Mouse (Mus musculus): ENCODE results near the gene Havcr1.
"Not testable (repeated sequence)": the region's sequence is repeated elsewhere in the genome, so short reads cannot be mapped to it uniquely, and the experiment has no call there.

The Havcr1 gene

GRCm38 (mm10) chr11:46735076-46735475 lies at the start of gene Havcr1:
Havcr1 (plus strand) TSS chr11:46735080.
- not testable (repeated sequence) for DNase-seq (ENCODE audit: low spot score in 2 of 2)

- DNase-seq (ENCODE audit: low spot score in 2 of 2), result no peak
These were observed 44.7 kb upstream of the Havcr1 start for GRCm38 (mm10) chr11:46690136-46690535.

- not testable (repeated sequence) for DNase-seq (ENCODE audit: low spot score in 2 of 2)
These were observed 39.0 kb upstream of the Havcr1 start for GRCm38 (mm10) chr11:46695849-46696248.

GRCm38 (mm10) chr11:46697433-46698277 lies 37.2 kb upstream of the Havcr1 start:
- no peak for DNase-seq (ENCODE audit: low spot score in 2 of 2)

- no peak for DNase-seq (ENCODE audit: low spot score in 2 of 2)
These were observed 36.6 kb upstream of the Havcr1 start for GRCm38 (mm10) chr11:46698278-46698655.

- DNase-seq (ENCODE audit: low spot score in 2 of 2), result no peak
These were observed 36.0 kb upstream of the Havcr1 start for GRCm38 (mm10) chr11:46698830-46699229.

GRCm38 (mm10) chr11:46706664-46707356 lies 28.1 kb upstream of the Havcr1 start, which contains the start of gene Timd2:
Timd2 (minus strand) TSS chr11:46707061.
- no peak for DNase-seq (ENCODE audit: low spot score in 2 of 2)

- no peak for DNase-seq (ENCODE audit: low spot score in 2 of 2)
These were observed 3.3 kb upstream of the Havcr1 start for GRCm38 (mm10) chr11:46731541-46732070.

GRCm38 (mm10) chr11:46733242-46733789 lies 1.6 kb upstream of the Havcr1 start:
- DNase-seq (ENCODE audit: low spot score in 2 of 2), result no peak

- no peak for DNase-seq (ENCODE audit: low spot score in 2 of 2)
These were observed 263 bp upstream of the Havcr1 start for GRCm38 (mm10) chr11:46734617-46735016.

- DNase-seq (ENCODE audit: low spot score in 2 of 2), result no peak
These were observed 4.6 kb downstream of the Havcr1 start for GRCm38 (mm10) chr11:46739501-46739900.

GRCm38 (mm10) chr11:46740886-46741285 lies 6.0 kb downstream of the Havcr1 start:
- no peak for DNase-seq (ENCODE audit: low spot score in 2 of 2)

- DNase-seq (ENCODE audit: low spot score in 2 of 2), result no peak
These were observed 6.8 kb downstream of the Havcr1 start for GRCm38 (mm10) chr11:46741716-46742115.

GRCm38 (mm10) chr11:46747996-46748395 lies 13.1 kb downstream of the Havcr1 start:
- DNase-seq (ENCODE audit: low spot score in 2 of 2), result no peak

GRCm38 (mm10) chr11:46753662-46754061 lies 18.8 kb downstream of the Havcr1 start:
- DNase-seq (ENCODE audit: low spot score in 2 of 2), result no peak

- DNase-seq (ENCODE audit: low spot score in 2 of 2), result no peak
These were observed 19.8 kb downstream of the Havcr1 start for GRCm38 (mm10) chr11:46754669-46755068.

- not testable (repeated sequence) for DNase-seq (ENCODE audit: low spot score in 2 of 2)
These were observed 20.8 kb downstream of the Havcr1 start for GRCm38 (mm10) chr11:46755714-46756113.

- DNase-seq (ENCODE audit: low spot score in 2 of 2), result no peak
These were observed 42.0 kb downstream of the Havcr1 start for GRCm38 (mm10) chr11:46776879-46777278.

GRCm38 (mm10) chr11:46779811-46780210 lies 44.9 kb downstream of the Havcr1 start:
- no peak for DNase-seq (ENCODE audit: low spot score in 2 of 2)

- no peak for DNase-seq (ENCODE audit: low spot score in 2 of 2)
These were observed 69.6 kb downstream of the Havcr1 start for GRCm38 (mm10) chr11:46804440-46804839.

GRCm38 (mm10) chr11:46810511-46810910 lies 75.6 kb downstream of the Havcr1 start, which contains the start of gene Timd4:
Timd4 (plus strand) TSS chr11:46810800.
- no peak for DNase-seq (ENCODE audit: low spot score in 2 of 2)

GRCm38 (mm10) chr11:46817692-46818091 lies 82.8 kb downstream of the Havcr1 start:
- no peak for DNase-seq (ENCODE audit: low spot score in 2 of 2)

All from urinary bladder, postnatal 36 days (tissue).